Mouse (Mus musculus) MEL (cell line): ENCODE measurements at regions not wholly inside any gene's neighbourhood (a gene's known extent, or its start where the extent isn't known, plus 50 kb on each side); places are given as distances from the start of the nearest gene placed in this dataset.

Experiments
- DNase-seq: peaks from one replicate; pipeline ENCODE4 v3.0.0; 2011; ENCODE audit warnings: low read depth, low spot score
- H3K27ac ChIP-seq: 2 replicates; pipeline ENCODE4 v1.5.1; 2012; ENCODE audit warnings: low read depth, mild to moderate bottlenecking, control low read depth, low read length, moderate library complexity; ENCODE audit not compliant: control insufficient read depth
- H3K27me3 ChIP-seq, 2 experiments: fragments of 150-350 bp in 1 of 2; sonication (generic) in 1 of 2; 2 replicates each; pipeline ENCODE4 v1.6.1; 2012; ENCODE audit warnings: low read length in 2 of 2, mild to moderate bottlenecking in 2 of 2, improper control_type of control experiment in 1 of 2, moderate library complexity in 1 of 2; ENCODE audit not compliant: insufficient read depth in 2 of 2, control insufficient read depth in 1 of 2
- H3K36me3 ChIP-seq, 2 experiments: 2 replicates each; pipeline ENCODE4 v1.6.1; 2012 to 2014; ENCODE audit warnings: low read length in 2 of 2, improper control_type of control experiment in 1 of 2, inconsistent platforms in 1 of 2, mild to moderate bottlenecking in 1 of 2; ENCODE audit not compliant: insufficient read depth in 2 of 2, control insufficient read depth in 1 of 2
- H3K4me1 ChIP-seq, 2 experiments: fragments of 150-350 bp in 1 of 2; sonication (generic) in 1 of 2; 2 replicates each; pipeline ENCODE4 v1.6.1; 2012; ENCODE audit warnings: low read length in 2 of 2, improper control_type of control experiment in 1 of 2, mild to moderate bottlenecking in 1 of 2; ENCODE audit not compliant: insufficient read depth in 2 of 2, control insufficient read depth in 1 of 2
- H3K4me3 ChIP-seq, 2 experiments: fragments of 150-350 bp in 1 of 2; sonication (generic) in 1 of 2; 2 replicates each; pipeline ENCODE4 v1.5.1; 2012; ENCODE audit warnings: low read depth in 2 of 2, low read length in 2 of 2, mild to moderate bottlenecking in 2 of 2, moderate library complexity in 2 of 2, control low read depth in 1 of 2, improper control_type of control experiment in 1 of 2; ENCODE audit not compliant: control insufficient read depth in 1 of 2, insufficient read depth in 1 of 2
- H3K79me2 ChIP-seq: 2 replicates; pipeline ENCODE4 v1.6.1; 2012; ENCODE audit warnings: mild to moderate bottlenecking, low read length, moderate library complexity; ENCODE audit not compliant: control insufficient read depth, poor library complexity, insufficient read depth
- H3K9ac ChIP-seq: 2 replicates; pipeline ENCODE4 v1.6.1; 2012; ENCODE audit warnings: low read depth, mild to moderate bottlenecking, control low read depth, low read length, moderate library complexity; ENCODE audit not compliant: control insufficient read depth, poor library complexity, severe bottlenecking
- H3K9me3 ChIP-seq: fragments of 150-350 bp; sonication (generic); replicated peaks from 2 replicates; pipeline ENCODE4 v1.6.1; 2012; ENCODE audit warnings: mild to moderate bottlenecking, low read length, improper control_type of control experiment, moderate library complexity; ENCODE audit not compliant: insufficient read depth
- CHD1 ChIP-seq: IDR thresholded peaks from 2 replicates; pipeline ENCODE4 v1.6.1; 2012; ENCODE audit warnings: low read depth, mild to moderate bottlenecking, inconsistent platforms, low read length, improper control_type of control experiment
- CHD2 ChIP-seq: IDR thresholded peaks from 2 replicates; pipeline ENCODE4 v1.6.1; 2011; ENCODE audit warnings: low read length, improper control_type of control experiment
- E2F4 ChIP-seq: IDR thresholded peaks from 2 replicates; pipeline ENCODE4 v1.6.1; 2011; ENCODE audit warnings: low read depth, low read length, improper control_type of control experiment, borderline replicate concordance
- ELF1 ChIP-seq: IDR thresholded peaks from 2 replicates; pipeline ENCODE4 v1.6.1; 2014; ENCODE audit warnings: low read depth, mild to moderate bottlenecking, inconsistent platforms, low read length, improper control_type of control experiment, moderate library complexity
- ETS1 ChIP-seq: IDR thresholded peaks from 2 replicates; pipeline ENCODE4 v1.6.1; 2012; ENCODE audit warnings: low read depth, mild to moderate bottlenecking, inconsistent platforms, low read length, improper control_type of control experiment, moderate library complexity
- GATA1 ChIP-seq: IDR thresholded peaks from 2 replicates; pipeline ENCODE4 v1.6.1; 2011; ENCODE audit warnings: low read depth, low read length, improper control_type of control experiment
- HCFC1 ChIP-seq: IDR thresholded peaks from 2 replicates; pipeline ENCODE4 v1.6.1; 2012; ENCODE audit warnings: low read depth, mild to moderate bottlenecking, inconsistent platforms, low read length, improper control_type of control experiment, moderate library complexity
- JUND ChIP-seq: IDR thresholded peaks from 2 replicates; pipeline ENCODE4 v1.6.1; 2011; ENCODE audit warnings: low read depth, mild to moderate bottlenecking, improper control_type of control experiment, low read length
- KAT2A ChIP-seq: conservative IDR thresholded peaks from 2 replicates; pipeline ENCODE4 v1.6.1; 2012; ENCODE audit warnings: low read depth, low read length, improper control_type of control experiment, inconsistent platforms
- MAFK ChIP-seq: IDR thresholded peaks from 2 replicates; pipeline ENCODE4 v1.6.1; 2011; ENCODE audit warnings: low read depth, mild to moderate bottlenecking, low read length, improper control_type of control experiment, borderline replicate concordance
- MAX ChIP-seq: IDR thresholded peaks from 2 replicates; pipeline ENCODE4 v1.6.1; 2011; ENCODE audit warnings: low read length, improper control_type of control experiment
- MEF2A ChIP-seq: IDR thresholded peaks from 2 replicates; pipeline ENCODE4 v1.6.1; 2014; ENCODE audit warnings: low read depth, mild to moderate bottlenecking, inconsistent platforms, low read length, improper control_type of control experiment; ENCODE audit not compliant: poor library complexity, insufficient replicate concordance, severe bottlenecking; ENCODE audit errors: extremely low read depth
- MXI1 ChIP-seq: IDR thresholded peaks from 2 replicates; pipeline ENCODE4 v1.6.1; 2011; ENCODE audit warnings: mild to moderate bottlenecking, low read depth, low read length, improper control_type of control experiment
- MYB ChIP-seq: IDR thresholded peaks from 2 replicates; pipeline ENCODE4 v1.6.1; 2011; ENCODE audit warnings: mild to moderate bottlenecking, low read depth, low read length, improper control_type of control experiment
- MYC ChIP-seq: IDR thresholded peaks from 2 replicates; pipeline ENCODE4 v1.6.1; 2011; ENCODE audit warnings: low read depth, mild to moderate bottlenecking, low read length, improper control_type of control experiment, moderate library complexity
- NELFE ChIP-seq: IDR thresholded peaks from 2 replicates; pipeline ENCODE4 v1.6.1; 2011; ENCODE audit warnings: low read depth, low read length, improper control_type of control experiment
- NRF1 ChIP-seq: IDR thresholded peaks from 2 replicates; pipeline ENCODE4 v1.6.1; 2014; ENCODE audit warnings: low read depth, mild to moderate bottlenecking, inconsistent platforms, low read length, improper control_type of control experiment, moderate library complexity; ENCODE audit not compliant: poor library complexity, insufficient read depth, severe bottlenecking
- POLR2A ChIP-seq, 2 experiments: IDR thresholded peaks; 2 replicates each; pipeline ENCODE4 v1.6.1; 2011 to 2012; ENCODE audit warnings: low read length in 2 of 2, mild to moderate bottlenecking in 2 of 2, control low read depth in 1 of 2, improper control_type of control experiment in 1 of 2, low read depth in 1 of 2, moderate library complexity in 1 of 2; ENCODE audit not compliant: control insufficient read depth in 1 of 2, insufficient read depth in 1 of 2, poor library complexity in 1 of 2
- POLR2AphosphoS2 ChIP-seq: IDR thresholded peaks from 2 replicates; pipeline ENCODE4 v1.6.1; 2011; ENCODE audit warnings: low read length, improper control_type of control experiment
- POLR2AphosphoS5 ChIP-seq: IDR thresholded peaks from 2 replicates; pipeline ENCODE4 v1.6.1; 2012; ENCODE audit warnings: low read depth, borderline replicate concordance, mild to moderate bottlenecking, inconsistent platforms, low read length, moderate library complexity, mixed read lengths
- RAD21 ChIP-seq: IDR thresholded peaks from 2 replicates; pipeline ENCODE4 v1.6.1; 2011; ENCODE audit warnings: mild to moderate bottlenecking, low read depth, low read length, improper control_type of control experiment
- TAL1 ChIP-seq: IDR thresholded peaks from 2 replicates; pipeline ENCODE4 v1.6.1; 2012; ENCODE audit warnings: mild to moderate bottlenecking, inconsistent platforms, low read length, moderate library complexity, mixed read lengths
- TBP ChIP-seq: IDR thresholded peaks from 2 replicates; pipeline ENCODE4 v1.8.0; 2011; ENCODE audit warnings: low read depth, low read length, improper control_type of control experiment
- USF1 ChIP-seq: IDR thresholded peaks from 2 replicates; pipeline ENCODE4 v1.6.1; 2014; ENCODE audit warnings: low read depth, mild to moderate bottlenecking, inconsistent platforms, low read length, improper control_type of control experiment, moderate library complexity
- USF2 ChIP-seq, 2 experiments: IDR thresholded peaks; 2 replicates each; pipeline ENCODE4 v1.6.1; 2011 to 2012; ENCODE audit warnings: improper control_type of control experiment in 2 of 2, low read length in 2 of 2, borderline replicate concordance in 1 of 2, inconsistent platforms in 1 of 2, low read depth in 1 of 2, mild to moderate bottlenecking in 1 of 2; ENCODE audit not compliant: insufficient read depth in 1 of 2
- ZC3H11A ChIP-seq: IDR thresholded peaks from 2 replicates; pipeline ENCODE4 v1.6.1; 2012; ENCODE audit warnings: low read depth, mild to moderate bottlenecking, inconsistent platforms, low read length, improper control_type of control experiment
- ZKSCAN1 ChIP-seq: IDR thresholded peaks from 2 replicates; pipeline ENCODE4 v1.6.1; 2012; ENCODE audit warnings: low read depth, mild to moderate bottlenecking, inconsistent platforms, low read length, improper control_type of control experiment, moderate library complexity
- ZMIZ1 ChIP-seq: IDR thresholded peaks from 2 replicates; pipeline ENCODE4 v1.6.1; 2012; ENCODE audit warnings: low read depth, mild to moderate bottlenecking, inconsistent platforms, low read length, improper control_type of control experiment, moderate library complexity

DNA sequence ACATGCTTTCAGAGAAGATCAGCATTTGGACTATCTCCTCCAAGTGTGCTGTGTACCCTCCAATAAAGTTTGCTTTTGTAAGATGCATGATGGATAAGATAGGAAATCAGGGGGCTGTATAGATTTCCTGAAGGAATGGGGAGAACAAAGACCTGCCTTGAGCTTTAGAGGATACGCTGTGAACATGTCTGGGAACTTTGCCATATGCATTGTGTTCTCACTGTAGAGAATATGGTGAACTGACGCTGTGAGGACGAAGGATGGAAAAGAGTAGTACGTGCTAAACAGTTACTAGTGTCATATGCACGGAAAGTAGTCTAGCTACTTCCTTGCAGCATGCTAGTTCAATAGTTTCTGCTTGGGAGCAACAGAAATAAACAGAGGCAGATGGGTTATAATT is 86.8 kb downstream of the Cavin4 start:
- H3K4me3 ChIP-seq: no peak overlapping the region
- TF ChIP-seq RAD21: no peak
- TF ChIP-seq ETS1: no peak
- no peak for TF ChIP-seq ELF1
- TF ChIP-seq CHD2: no peak
- no peak for TF ChIP-seq TBP
- TF ChIP-seq KAT2A: no peak
- no peak for TF ChIP-seq CHD1
- TF ChIP-seq USF1: no peak
- TF ChIP-seq JUND: no peak
- no peak for TF ChIP-seq GATA1
- TF ChIP-seq ZMIZ1: no peak
- no peak for TF ChIP-seq MAX
- no peak for TF ChIP-seq TAL1
- TF ChIP-seq POLR2AphosphoS5: no peak
- TF ChIP-seq POLR2AphosphoS2: no peak
- no peak for TF ChIP-seq MYB
- TF ChIP-seq, all 39 proteins: peak for 0
- H3K9ac ChIP-seq: no peak overlapping the region
- H3K9me3 ChIP-seq: no peaks in the 10 kb centered on the region
- H3K36me3 ChIP-seq: no peaks in the 10 kb centered on the region
- DNase-seq: no peak
- no peaks in the 10 kb centered on the region for H3K4me1 ChIP-seq
- no peaks in the 10 kb centered on the region for H3K27me3 ChIP-seq
- no peaks in the 10 kb centered on the region for H3K79me2 ChIP-seq
- no peak overlapping the region for H3K27ac ChIP-seq

DNA sequence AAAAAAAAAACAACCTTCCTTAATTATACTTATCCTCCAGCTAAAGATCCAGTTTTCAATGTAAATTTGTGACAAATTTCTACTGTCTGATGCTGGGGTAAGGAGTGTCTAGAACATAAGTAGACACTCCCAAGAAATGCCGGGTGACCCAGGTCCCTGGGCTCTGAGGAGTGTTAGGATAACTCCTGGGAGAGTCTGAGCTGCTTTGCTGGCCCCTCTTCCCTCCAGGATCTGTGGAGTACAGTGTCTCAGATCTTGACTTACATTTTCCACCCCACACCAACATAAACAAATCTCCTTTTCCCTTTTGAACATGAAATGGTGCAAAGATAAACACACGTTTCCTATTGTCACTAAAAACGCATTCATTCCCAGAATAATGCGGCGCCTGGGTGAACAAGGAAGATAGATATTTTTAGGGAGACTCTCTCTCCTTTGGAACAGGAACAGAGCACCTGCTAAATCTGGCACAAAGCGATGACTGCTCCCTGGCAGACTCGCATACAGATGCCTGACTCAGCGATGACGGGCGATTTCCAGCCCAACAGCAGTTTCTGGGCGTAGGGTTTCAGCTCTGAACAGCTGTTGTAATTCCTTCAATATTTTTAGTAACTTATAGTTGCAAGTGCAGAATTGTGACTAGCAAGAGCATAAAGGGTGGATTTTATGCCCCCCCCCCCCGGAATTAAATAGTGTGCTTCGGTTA is 91.3 kb downstream of the Cavin4 start:
- DNase-seq: no peak
- Histone ChIP-seq H3K9ac (no peak overlapping the region), H3K9me3 (no peaks in the 10 kb centered on the region), H3K79me2 (no peaks in the 10 kb centered on the region), H3K27me3 (no peaks in the 10 kb centered on the region), H3K36me3 (no peaks in the 10 kb centered on the region), H3K27ac (no peak overlapping the region), H3K4me1 (no peaks in the 10 kb centered on the region), H3K4me3 (no peak overlapping the region)
- TF ChIP-seq POLR2A (IDR thresholded peaks at IDR 0.05; ENCODE audit: control insufficient read depth in 1 of 2, insufficient read depth in 1 of 2, low read depth in 1 of 2, low read length in 2 of 2, poor library complexity in 1 of 2) (no peak), MYC (no peak), JUND (no peak), CHD1 (no peak), RAD21 (no peak), ZC3H11A (no peak), USF2 (IDR thresholded peaks at IDR 0.05; ENCODE audit: borderline replicate concordance in 1 of 2, insufficient read depth in 1 of 2, low read depth in 1 of 2, low read length in 2 of 2) (no peak), HCFC1 (no peak), E2F4 (no peak), POLR2AphosphoS2 (no peak), TBP (no peak), ZKSCAN1 (no peak), MXI1 (no peak), NRF1 (no peak), MAFK (no peak), NELFE (no peak), MYB (no peak), MEF2A (no peak), CHD2 (no peak)
